Mouse (Mus musculus) monocyte, adult 2 months (primary cell): ENCODE measurements around the gene Smyd3.
"Not testable (repeated sequence)": the region's sequence is repeated elsewhere in the genome, so short reads cannot be mapped to it uniquely, and the experiment has no call there.

Experiments
- DNase-seq, 2 experiments: peaks; one replicate each; pipeline ENCODE4 v3.0.0; 2022; ENCODE audit warnings: low spot score in 2 of 2, low read depth in 1 of 2

Gene Smyd3

GRCm38 (mm10) chr1:179295626-179296025 lies 222.2 kb downstream of the Smyd3 start:
- DNase-seq, result no peak

GRCm38 (mm10) chr1:179293772-179294353 lies 224.0 kb downstream of the Smyd3 start:
- no peak for DNase-seq

GRCm38 (mm10) chr1:179290181-179290580 lies 227.7 kb downstream of the Smyd3 start:
- not testable (repeated sequence) for DNase-seq

GRCm38 (mm10) chr1:179289744-179290143 lies 228.1 kb downstream of the Smyd3 start:
- no peak for DNase-seq

GRCm38 (mm10) chr1:179286748-179287147 lies 231.1 kb downstream of the Smyd3 start:
- no peak for DNase-seq

GRCm38 (mm10) chr1:179282821-179283220 lies 235.0 kb downstream of the Smyd3 start:
- DNase-seq, result no peak

GRCm38 (mm10) chr1:179281401-179282121 lies 236.3 kb downstream of the Smyd3 start:
- no peak for DNase-seq

GRCm38 (mm10) chr1:179279116-179279515 lies 238.7 kb downstream of the Smyd3 start:
- no peak for DNase-seq

- no peak for DNase-seq
Measured at GRCm38 (mm10) chr1:179277346-179277745, 240.5 kb downstream of the Smyd3 start.

- no peak for DNase-seq
Measured at GRCm38 (mm10) chr1:179276866-179277265, 241.0 kb downstream of the Smyd3 start.

GRCm38 (mm10) chr1:179272926-179273325 lies 244.9 kb downstream of the Smyd3 start:
- DNase-seq, result no peak

- DNase-seq, result no peak
Measured at GRCm38 (mm10) chr1:179272351-179272750, 245.5 kb downstream of the Smyd3 start.

GRCm38 (mm10) chr1:179266936-179267335 lies 250.9 kb downstream of the Smyd3 start:
- DNase-seq, result no peak

- DNase-seq, result no peak
Measured at GRCm38 (mm10) chr1:179261496-179261966, 256.3 kb downstream of the Smyd3 start.

GRCm38 (mm10) chr1:179255826-179256512 lies 261.9 kb downstream of the Smyd3 start:
- DNase-seq, result no peak

GRCm38 (mm10) chr1:179254531-179254930 lies 263.3 kb downstream of the Smyd3 start:
- no peak for DNase-seq

GRCm38 (mm10) chr1:179252611-179253010 lies 265.2 kb downstream of the Smyd3 start:
- no peak for DNase-seq

- DNase-seq, result no peak
Measured at GRCm38 (mm10) chr1:179250388-179250787, 267.5 kb downstream of the Smyd3 start.

GRCm38 (mm10) chr1:179243554-179243953 lies 274.3 kb downstream of the Smyd3 start:
- no peak for DNase-seq

- no peak for DNase-seq
Measured at GRCm38 (mm10) chr1:179240663-179241279, 277.1 kb downstream of the Smyd3 start.

GRCm38 (mm10) chr1:179238639-179239038 lies 279.2 kb downstream of the Smyd3 start:
- DNase-seq, result no peak

GRCm38 (mm10) chr1:179237989-179238388 lies 279.9 kb downstream of the Smyd3 start:
- DNase-seq, result no peak
